Mouse (Mus musculus) spleen, adult 2 months (tissue): ENCODE data around the gene Slc25a28.

ENCODE experiments used
- CTCF ChIP-seq: fragments of 200-500 bp; IDR thresholded peaks from 2 replicates; pipeline ENCODE4 v1.5.1; 2011; ENCODE audit warnings: mild to moderate bottlenecking, inconsistent platforms; ENCODE audit not compliant: insufficient read depth, insufficient read length, insufficient replicate concordance; ENCODE audit errors: extremely low read depth
- POLR2A ChIP-seq: fragments of 200-500 bp; IDR thresholded peaks from 2 replicates; pipeline ENCODE4 v1.6.1; 2011; ENCODE audit warnings: low read depth, low read length, inconsistent platforms

DNA sequence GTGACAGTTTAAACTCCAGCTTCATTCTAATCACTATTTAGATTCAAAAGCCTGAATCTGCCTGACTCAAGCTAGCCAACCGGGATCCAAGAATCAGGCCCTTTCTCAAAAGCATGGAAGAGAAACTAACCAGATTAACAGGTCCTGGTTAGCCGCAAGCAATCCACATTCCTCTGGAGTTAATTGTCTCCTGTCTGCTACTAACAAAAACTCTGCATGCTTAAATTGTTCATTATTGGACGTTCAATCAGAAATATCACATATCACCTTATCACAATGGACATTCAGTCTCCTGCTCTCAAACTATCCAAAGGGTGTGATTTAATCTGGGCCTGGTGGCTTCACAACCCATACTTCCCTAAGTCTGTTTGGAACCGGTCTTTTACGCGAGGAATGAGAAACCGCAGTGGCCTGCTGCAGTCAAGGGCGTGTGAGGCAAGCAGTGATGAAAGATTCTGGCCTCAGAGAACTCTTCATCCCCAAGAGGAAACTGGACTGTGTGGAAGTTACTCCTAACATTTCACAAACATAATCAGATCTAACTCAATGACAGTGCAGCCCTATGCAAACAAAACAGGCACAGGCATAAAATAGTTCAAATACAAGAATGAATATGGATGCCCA, 5.4 kb downstream of the Slc25a28 start:
- TF ChIP-seq CTCF (no peak), POLR2A (no peak)
